Mouse (Mus musculus) forebrain, embryonic 10.5 days (tissue): ENCODE results near the gene Crbn. TPM values are rescaled to one million over a fixed set of nuclear protein-coding genes. Genes with fewer than 3 reads are reported as not detected.

Source experiments
- DNase-seq: peaks from one replicate; pipeline ENCODE4 v3.0.0-alpha.2; 2017; ENCODE audit warnings: low spot score; ENCODE audit errors: extremely low spot score
- H3K27ac ChIP-seq: fragments of 300-500 bp; sonication (generic); 2 replicates; pipeline ENCODE4 v1.5.1; 2016; ENCODE audit warnings: mild to moderate bottlenecking
- H3K27me3 ChIP-seq: fragments of 300-500 bp; sonication (generic); 2 replicates; pipeline ENCODE4 v1.6.1; 2016; ENCODE audit warnings: mild to moderate bottlenecking; ENCODE audit not compliant: poor library complexity, severe bottlenecking
- H3K36me3 ChIP-seq: fragments of 300-500 bp; sonication (generic); replicated peaks from 2 replicates; pipeline ENCODE4 v1.6.1; 2016; ENCODE audit warnings: mild to moderate bottlenecking, moderate library complexity
- H3K4me1 ChIP-seq: fragments of 300-500 bp; sonication (generic); 2 replicates; pipeline ENCODE4 v1.6.1; 2016
- H3K4me3 ChIP-seq: fragments of 300-500 bp; sonication (generic); 2 replicates; pipeline ENCODE4 v1.5.1; 2016; ENCODE audit warnings: mild to moderate bottlenecking, moderate library complexity
- H3K9me3 ChIP-seq: fragments of 300-500 bp; sonication (generic); 2 replicates; pipeline ENCODE4 v1.6.1; 2016; ENCODE audit warnings: mild to moderate bottlenecking, moderate library complexity
- WGBS: fragments of 180-500 bp; shearing (Covaris S2); methylation state at CpG from one replicate; pipeline ENCODE4 v1.1.7; 2016; 5-methylcytosine and 5-hydroxymethylcytosine counted together
- polyA plus RNA-seq: library from polyadenylated mRNA; unstranded; fragments of >200 nt; fragmentation: Nextera tagmentation; extraction: Ambion mirVana; gene quantifications from 2 replicates; pipeline ENCODE4 v1.2.1, GENCODE M21; 2016

Gene Crbn
- polyA plus RNA-seq, 1 experiment from 2014 or later: 40.8 TPM

GRCm38 (mm10) chr6:106793621-106794020 lies 6.3 kb downstream of the Crbn start:
- no peak for DNase-seq
- 97% methylated on average over 10 of the region's 10 CpGs for WGBS
- H3K27me3 ChIP-seq: no peaks in the 10 kb centered on the region
- H3K36me3 ChIP-seq: peaks cover 45% of the 10 kb centered on the region
- peaks cover 4% of the 10 kb centered on the region for H3K4me1 ChIP-seq
- H3K27ac ChIP-seq: no peak overlapping the region
- H3K4me3 ChIP-seq: no peak overlapping the region
- H3K9me3 ChIP-seq: no peaks in the 10 kb centered on the region

DNA sequence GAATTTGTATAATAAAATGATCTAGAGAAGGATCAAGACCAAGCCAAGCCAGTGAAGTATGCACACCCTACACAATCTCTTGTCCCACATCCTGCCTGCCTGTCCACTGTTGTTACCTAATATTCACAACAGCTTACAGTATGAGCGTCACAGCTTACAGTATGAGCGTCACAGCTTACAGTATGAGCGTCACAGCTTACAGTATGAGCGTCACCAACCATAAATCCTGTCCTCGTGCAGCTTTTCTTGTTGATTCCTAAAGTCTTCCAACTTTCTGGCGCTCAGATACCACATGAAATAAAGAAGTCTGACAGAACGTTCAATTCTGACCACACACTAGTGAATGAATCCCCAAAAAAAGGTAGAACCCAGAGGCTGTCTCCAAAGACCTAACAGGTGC lies 6.8 kb downstream of the Crbn start:
- no peak overlapping the region for H3K27ac ChIP-seq
- 96% methylated on average over 7 of the region's 7 CpGs for WGBS
- H3K36me3 ChIP-seq: peaks cover 50% of the 10 kb centered on the region
- no peaks in the 10 kb centered on the region for H3K9me3 ChIP-seq
- no peak overlapping the region for H3K4me3 ChIP-seq
- no peak for DNase-seq
- H3K4me1 ChIP-seq: no peaks in the 10 kb centered on the region
- no peaks in the 10 kb centered on the region for H3K27me3 ChIP-seq

DNA sequence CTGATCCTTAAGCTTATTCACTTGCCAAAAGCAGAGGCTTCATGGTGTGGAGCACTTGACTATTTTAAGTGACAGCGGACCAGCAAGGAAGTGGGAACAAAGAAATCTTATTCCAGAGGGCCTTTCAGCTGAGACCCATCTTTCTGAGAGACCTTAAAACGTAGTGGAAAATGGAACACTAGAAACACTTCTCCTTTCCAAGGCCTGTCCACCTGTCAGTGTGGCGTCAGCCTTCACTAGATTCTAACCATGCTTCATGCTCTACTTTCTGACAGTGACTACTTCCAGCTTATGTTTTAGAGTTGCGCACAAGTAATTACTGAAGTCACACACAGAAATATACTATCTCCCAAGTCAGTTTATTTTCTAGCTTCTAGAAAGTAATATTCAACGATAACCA lies 7.4 kb downstream of the Crbn start:
- Histone ChIP-seq H3K27ac (no peak overlapping the region), H3K4me1 (no peaks in the 10 kb centered on the region), H3K9me3 (no peaks in the 10 kb centered on the region), H3K27me3 (no peaks in the 10 kb centered on the region), H3K4me3 (no peak overlapping the region), H3K36me3 (peaks cover 55% of the 10 kb centered on the region)
- no peak for DNase-seq
- WGBS: 96% methylated on average over 5 of the region's 5 CpGs

DNA sequence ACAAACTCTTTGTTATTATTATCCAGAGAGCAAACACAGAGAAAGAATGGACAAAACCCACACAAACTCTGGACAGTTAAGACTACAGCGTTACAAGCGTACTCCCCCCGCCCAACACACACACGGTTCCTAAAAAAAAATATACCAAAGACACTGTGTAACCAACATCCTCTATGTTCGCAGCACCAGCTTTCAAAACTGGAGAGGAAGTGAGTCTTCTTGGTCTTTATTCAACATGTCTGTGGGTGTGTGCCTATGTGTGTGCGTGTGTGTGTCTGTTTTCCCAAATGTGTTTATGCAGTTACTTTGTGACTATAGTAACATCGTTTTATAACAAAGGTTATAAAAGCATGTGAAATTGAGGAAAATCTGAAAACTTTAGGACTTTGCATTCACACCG lies 8.4 kb downstream of the Crbn start:
- DNase-seq: no peak
- Histone ChIP-seq H3K27me3 (no peaks in the 10 kb centered on the region), H3K36me3 (peaks cover 60% of the 10 kb centered on the region), H3K9me3 (no peaks in the 10 kb centered on the region), H3K4me1 (no peaks in the 10 kb centered on the region), H3K27ac (no peak overlapping the region), H3K4me3 (no peak overlapping the region)
- WGBS: 93% methylated on average over 8 of the region's 8 CpGs

- H3K4me3 ChIP-seq: no peak overlapping the region
- no peak for DNase-seq
- WGBS: 92% methylated on average over 3 of the region's 3 CpGs
- no peak overlapping the region for H3K27ac ChIP-seq
- H3K36me3 ChIP-seq: peaks cover 56% of the 10 kb centered on the region
- no peaks in the 10 kb centered on the region for H3K27me3 ChIP-seq
- no peaks in the 10 kb centered on the region for H3K4me1 ChIP-seq
- H3K9me3 ChIP-seq: no peaks in the 10 kb centered on the region
These were observed 12.7 kb downstream of the Crbn start for GRCm38 (mm10) chr6:106787138-106787537.

DNA sequence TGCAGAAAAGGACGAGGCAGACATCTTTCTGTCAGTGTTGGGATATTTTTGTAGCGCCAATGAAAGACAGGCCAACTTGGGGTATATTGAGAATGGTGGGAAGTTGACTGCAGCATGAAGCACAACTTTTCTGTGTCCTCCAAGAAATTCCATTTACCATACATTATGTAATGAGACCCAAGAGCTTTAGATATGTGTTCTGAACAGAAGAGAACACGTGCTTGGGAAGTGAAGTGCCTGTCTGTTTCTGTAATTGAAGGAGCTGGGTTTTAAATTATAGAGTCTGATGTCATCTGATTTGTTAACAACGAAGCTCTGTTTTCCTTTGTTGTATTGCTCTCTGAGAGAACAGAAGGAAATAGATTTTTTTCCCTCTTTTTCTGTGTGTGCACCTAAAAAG lies 29.8 kb downstream of the Crbn start:
- Histone ChIP-seq H3K36me3 (peaks cover 38% of the 10 kb centered on the region), H3K9me3 (no peaks in the 10 kb centered on the region), H3K27me3 (no peaks in the 10 kb centered on the region), H3K27ac (no peak overlapping the region), H3K4me3 (peak overlapping the region; percentile 79), H3K4me1 (peaks cover 13% of the 10 kb centered on the region)
- WGBS: 64% methylated on average over 4 of the region's 4 CpGs
- DNase-seq: no peak

DNA sequence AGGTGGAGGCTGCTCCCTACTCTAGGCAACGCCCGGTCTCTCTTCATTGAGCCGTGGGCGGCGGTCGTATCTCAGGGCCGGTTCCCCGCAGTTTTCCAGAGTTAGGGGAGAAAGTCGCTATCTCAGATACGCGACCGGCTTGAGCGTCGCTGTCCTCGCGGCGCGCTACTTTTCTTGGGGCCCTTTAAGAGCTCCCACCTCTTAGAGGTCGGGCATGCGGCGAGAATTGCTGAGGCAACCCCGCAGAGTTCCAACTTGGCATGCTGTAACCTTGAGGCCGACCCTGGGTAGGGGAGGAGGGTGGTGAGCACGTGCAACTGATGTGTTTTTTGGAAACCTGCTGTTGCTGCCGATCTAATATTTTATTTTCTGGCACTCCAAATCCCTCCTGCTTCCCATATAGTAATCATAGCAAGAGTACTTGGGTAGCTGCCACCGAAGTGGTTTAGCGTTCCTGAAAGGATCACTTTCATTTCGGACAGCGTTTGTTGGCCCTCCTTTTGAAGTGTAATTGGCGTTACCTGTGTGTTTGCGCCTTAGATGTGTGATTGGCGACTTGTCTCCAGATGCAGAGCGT lies 30.5 kb downstream of the Crbn start:
- Histone ChIP-seq H3K4me3 (peak overlapping the region; percentile 79), H3K4me1 (peaks cover 13% of the 10 kb centered on the region), H3K27me3 (no peaks in the 10 kb centered on the region), H3K9me3 (no peaks in the 10 kb centered on the region), H3K27ac (peak overlapping the region; percentile 83), H3K36me3 (peaks cover 32% of the 10 kb centered on the region)
- no peak for DNase-seq
- WGBS: 2% methylated on average over 33 of the region's 33 CpGs

GRCm38 (mm10) chr6:106768640-106769289 lies 31.1 kb downstream of the Crbn start, which contains the start of gene Trnt1:
Gene Trnt1, plus strand, starts transcription at chr6:106769120.
- Histone ChIP-seq H3K4me3 (peak within 1 kb of the TSS; percentile 79), H3K27ac (peak within 1 kb of the TSS; percentile 83), H3K36me3 (peaks cover 27% of the 10 kb centered on the region), H3K9me3 (no peaks in the 10 kb centered on the region), H3K27me3 (no peaks in the 10 kb centered on the region), H3K4me1 (peaks cover 13% of the 10 kb centered on the region)
- DNase-seq: peak; percentile 96
- WGBS: 9% methylated on average over 35 of the region's 35 CpGs

DNA sequence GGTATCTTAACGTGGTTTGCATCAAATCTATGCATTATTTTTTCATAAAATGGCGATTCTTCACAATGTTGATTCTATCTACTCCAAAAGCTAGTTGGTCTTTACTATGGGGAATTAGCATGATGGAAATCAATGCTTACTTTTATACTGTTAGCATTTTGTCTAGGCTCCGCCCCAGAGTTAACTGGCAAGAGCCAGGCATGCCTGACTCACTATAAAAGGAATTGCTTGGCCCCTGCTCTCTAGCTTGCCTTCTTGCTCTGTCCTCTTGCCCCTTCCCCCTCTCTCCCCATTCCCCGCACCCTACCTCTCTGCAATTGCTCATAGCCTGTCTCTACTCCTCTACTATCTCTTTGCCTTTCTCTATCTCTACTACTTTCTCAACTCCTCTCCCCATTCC lies 33.1 kb downstream of the Crbn start:
- DNase-seq: no peak
- peaks cover 7% of the 10 kb centered on the region for H3K36me3 ChIP-seq
- H3K9me3 ChIP-seq: no peaks in the 10 kb centered on the region
- peaks cover 13% of the 10 kb centered on the region for H3K4me1 ChIP-seq
- H3K27me3 ChIP-seq: no peaks in the 10 kb centered on the region
- no peak overlapping the region for H3K4me3 ChIP-seq
- whole genome bisulfite sequencing: 83% methylated on average over 4 of the region's 4 CpGs
- H3K27ac ChIP-seq: no peak overlapping the region

GRCm38 (mm10) chr6:106765892-106766291 lies 34.0 kb downstream of the Crbn start:
- no peak for DNase-seq
- WGBS: 89% methylated on average over 1 of the region's 1 CpGs
- no peaks in the 10 kb centered on the region for H3K9me3 ChIP-seq
- H3K36me3 ChIP-seq: no peaks in the 10 kb centered on the region
- peaks cover 13% of the 10 kb centered on the region for H3K4me1 ChIP-seq
- no peak overlapping the region for H3K4me3 ChIP-seq
- H3K27ac ChIP-seq: no peak overlapping the region
- no peaks in the 10 kb centered on the region for H3K27me3 ChIP-seq

- Histone ChIP-seq H3K27ac (no peak overlapping the region), H3K4me1 (no peaks in the 10 kb centered on the region), H3K4me3 (no peak overlapping the region), H3K27me3 (no peaks in the 10 kb centered on the region), H3K9me3 (no peaks in the 10 kb centered on the region), H3K36me3 (no peaks in the 10 kb centered on the region)
- DNase-seq: no peak
- WGBS: 84% methylated on average over 1 of the region's 1 CpGs
These were observed 38.4 kb downstream of the Crbn start for GRCm38 (mm10) chr6:106761486-106761885.

GRCm38 (mm10) chr6:106760473-106761218 lies 39.2 kb downstream of the Crbn start:
- Histone ChIP-seq H3K27me3 (no peaks in the 10 kb centered on the region), H3K9me3 (no peaks in the 10 kb centered on the region), H3K27ac (no peak overlapping the region), H3K4me3 (no peak overlapping the region), H3K36me3 (no peaks in the 10 kb centered on the region), H3K4me1 (no peaks in the 10 kb centered on the region)
- DNase-seq: no peak
- WGBS: 90% methylated on average over 3 of the region's 3 CpGs

- Histone ChIP-seq H3K27me3 (no peaks in the 10 kb centered on the region), H3K9me3 (no peaks in the 10 kb centered on the region), H3K4me1 (no peaks in the 10 kb centered on the region), H3K36me3 (no peaks in the 10 kb centered on the region), H3K4me3 (no peak overlapping the region), H3K27ac (no peak overlapping the region)
- DNase-seq: no peak
- 88% methylated on average over 3 of the region's 3 CpGs for WGBS
These were observed 41.6 kb downstream of the Crbn start for GRCm38 (mm10) chr6:106758299-106758698.
